In genomic region chr19:55251383-55252124, GRCm38 (mm10) we compare ENCODE assay signal across 8 mouse cellular contexts. TPM values are rescaled to one million over a fixed set of nuclear protein-coding genes. Genes with fewer than 3 reads are reported as not detected.
DNase-seq lines count a peak whose midpoint lies in the region; ATAC-seq and TF ChIP-seq lines count a peak whose summit lies in the region.

Gene Acsl5 (plus strand): TSS chr19:55251938.

- H3K4me1 ChIP-seq in heart, postnatal 0 days (ENCODE audit: control insufficient read depth, insufficient read depth), result peaks cover 9% of the 10 kb centered on the region; the same call in 1 of the 2 replicates
- no peaks in the 10 kb centered on the region for H3K4me1 ChIP-seq in midbrain, postnatal 0 days (ENCODE audit: insufficient read depth, low read length)

- no peak for TF ChIP-seq EP300 in heart, postnatal 0 days (IDR thresholded peaks at IDR 0.05; ENCODE audit: low read depth)

- no peak for TF ChIP-seq CTCF in layer of hippocampus, adult 2 months (conservative IDR thresholded peaks at IDR 0.05)
- TF ChIP-seq CTCF in heart, postnatal 0 days (IDR thresholded peaks at IDR 0.05; ENCODE audit: low read depth), result no peak
- TF ChIP-seq CTCF in midbrain, postnatal 0 days (IDR thresholded peaks at IDR 0.05), result no peak

- WGBS in heart, postnatal 0 days, result 87% methylated on average over 9 of the region's 9 CpGs
- 96% methylated on average over 9 of the region's 9 CpGs for WGBS in midbrain, postnatal 0 days

- no peak for DNase-seq in layer of hippocampus, adult 2 months (ENCODE audit: low spot score in 2 of 2)
- DNase-seq in layer of hippocampus, adult 9-11 months, result no peak
- no peak for DNase-seq in adrenal gland, postnatal 4 days (ENCODE audit: low spot score in 2 of 2)
- DNase-seq in heart, postnatal 0 days (ENCODE audit: low spot score), result no peak
- no peak for DNase-seq in layer of hippocampus, postnatal 25 days (ENCODE audit: extremely low spot score in 1 of 2, low spot score in 1 of 2)
- DNase-seq in midbrain, postnatal 0 days (ENCODE audit: low spot score), result no peak
- DNase-seq in cerebellum, postnatal 36 days, result no peak
- no peak for DNase-seq in right cerebral cortex, postnatal 25 days

- H3K9me3 ChIP-seq in heart, postnatal 0 days (replicated peaks; ENCODE audit: control insufficient read depth, low read length), result no peaks in the 10 kb centered on the region
- H3K9me3 ChIP-seq in midbrain, postnatal 0 days (ENCODE audit: low read length), result no peaks in the 10 kb centered on the region

- no peak within 1 kb of the TSS for H3K27ac ChIP-seq in layer of hippocampus, adult 2 months
- H3K27ac ChIP-seq in heart, postnatal 0 days (ENCODE audit: low read depth), result no peak within 1 kb of the TSS
- H3K27ac ChIP-seq in midbrain, postnatal 0 days (ENCODE audit: low read depth, low read length), result no peak within 1 kb of the TSS

- H3K4me2 ChIP-seq in heart, postnatal 0 days (ENCODE audit: low read depth, low read length), result peak within 1 kb of the TSS; percentile 89; the same call in 1 of the 2 replicates
- no peak within 1 kb of the TSS for H3K4me2 ChIP-seq in midbrain, postnatal 0 days (ENCODE audit: low read depth, low read length, poor library complexity, severe bottlenecking)

- H3K9ac ChIP-seq in heart, postnatal 0 days (replicated peaks; ENCODE audit: low read depth, low read length), result no peak within 1 kb of the TSS
- no peak within 1 kb of the TSS for H3K9ac ChIP-seq in midbrain, postnatal 0 days (replicated peaks; ENCODE audit: low read length, poor library complexity, severe bottlenecking)

- H3K4me3 ChIP-seq in layer of hippocampus, adult 2 months, result no peak within 1 kb of the TSS
- no peak within 1 kb of the TSS for H3K4me3 ChIP-seq in heart, postnatal 0 days (ENCODE audit: low read depth, low read length)
- no peak within 1 kb of the TSS for H3K4me3 ChIP-seq in midbrain, postnatal 0 days (ENCODE audit: low read depth, low read length)

- no peaks in the 10 kb centered on the region for H3K27me3 ChIP-seq in heart, postnatal 0 days (ENCODE audit: control insufficient read depth, insufficient read depth, low read length)
- no peaks in the 10 kb centered on the region for H3K27me3 ChIP-seq in midbrain, postnatal 0 days (ENCODE audit: insufficient read depth, low read length)

- no peak for ATAC-seq in heart, postnatal 0 days (ENCODE audit: insufficient read depth, low read depth)
- ATAC-seq in midbrain, postnatal 0 days (ENCODE audit: low FRiP score), result no peak

- no peaks in the 10 kb centered on the region for H3K36me3 ChIP-seq in heart, postnatal 0 days (replicated peaks; ENCODE audit: control insufficient read depth, insufficient read depth, low read length)
- H3K36me3 ChIP-seq in midbrain, postnatal 0 days (ENCODE audit: insufficient read depth, low read length), result no peaks in the 10 kb centered on the region

RNA-seq across cellular contexts. Expression of gene Acsl5, which starts in this region (rescaled TPM):
- total RNA-seq in layer of hippocampus, adult 2 months (2021), result 10 to 100 TPM; 33.6 to 42.2 TPM
- total RNA-seq in adrenal gland, postnatal 4 days (2021), result 10 to 100 TPM; 55.7 to 89.0 TPM
- 14.7 and 28.1 TPM in 2 replicates for total RNA-seq in heart, postnatal 0 days (2014; rRNA removed; ENCODE audit: low replicate concordance)
- 15.0 and 15.8 TPM in 2 replicates for polyA plus RNA-seq in heart, postnatal 0 days (2015; fragmentation: Nextera tagmentation; extraction: Ambion mirVana)
- 10 to 100 TPM; 28.7 to 38.4 TPM for total RNA-seq in layer of hippocampus, postnatal 25 days (2021)
- 15.1 and 18.0 TPM in 2 replicates for total RNA-seq in midbrain, postnatal 0 days (2014; rRNA removed)
- 12.7 and 13.9 TPM in 2 replicates for polyA plus RNA-seq in midbrain, postnatal 0 days (2015; fragmentation: Nextera tagmentation; extraction: Ambion mirVana)
